Mouse (Mus musculus): ENCODE results near the gene Dgcr8.
"Not testable (repeated sequence)": the region's sequence is repeated elsewhere in the genome, so short reads cannot be mapped to it uniquely, and the experiment has no call there.

The Dgcr8 gene

GRCm38 (mm10) chr16:18289067-18289588, at the start of gene Dgcr8:
Dgcr8 (minus strand) TSS chr16:18289246.
- in situ Hi-C loops (cut with MseI, MboI) = no loop called here

DNA sequence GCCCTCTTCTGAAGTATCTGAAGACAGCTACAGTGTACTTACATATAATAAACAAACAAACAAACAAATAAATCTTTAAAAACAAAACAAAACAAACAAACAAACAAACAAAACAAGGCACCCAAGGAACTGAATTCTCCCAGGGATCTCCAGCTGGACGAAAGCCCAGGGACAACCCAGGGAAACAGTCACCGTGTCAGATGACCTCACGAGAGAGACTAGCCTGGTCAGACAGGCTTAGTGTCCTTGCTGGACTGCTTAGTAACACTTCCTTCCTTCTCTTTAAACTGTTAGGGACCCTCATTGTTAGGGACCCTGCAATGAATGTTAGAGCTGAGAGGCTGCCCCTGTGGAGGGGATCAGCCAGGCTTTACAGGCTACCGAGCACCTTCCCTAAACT, 48.2 kb upstream of the Dgcr8 start:
- in situ Hi-C loops (cut with MseI, MboI) = no loop called here

- in situ Hi-C loops (cut with MseI, MboI) = no loop called here
Observed at GRCm38 (mm10) chr16:18335981-18336380, 46.9 kb upstream of the Dgcr8 start.

- in situ Hi-C loops (cut with MseI, MboI) = no loop called here
Observed at GRCm38 (mm10) chr16:18333976-18334375, 44.9 kb upstream of the Dgcr8 start.

GRCm38 (mm10) chr16:18328524-18328923, 39.5 kb upstream of the Dgcr8 start:
- in situ Hi-C loops (cut with MseI, MboI) = no loop called here

- in situ Hi-C loops (cut with MseI, MboI) = no loop called here
Observed at GRCm38 (mm10) chr16:18327936-18328335, 38.9 kb upstream of the Dgcr8 start.

GRCm38 (mm10) chr16:18325741-18326140, 36.7 kb upstream of the Dgcr8 start:
- in situ Hi-C loops (cut with MseI, MboI) = no loop called here

DNA sequence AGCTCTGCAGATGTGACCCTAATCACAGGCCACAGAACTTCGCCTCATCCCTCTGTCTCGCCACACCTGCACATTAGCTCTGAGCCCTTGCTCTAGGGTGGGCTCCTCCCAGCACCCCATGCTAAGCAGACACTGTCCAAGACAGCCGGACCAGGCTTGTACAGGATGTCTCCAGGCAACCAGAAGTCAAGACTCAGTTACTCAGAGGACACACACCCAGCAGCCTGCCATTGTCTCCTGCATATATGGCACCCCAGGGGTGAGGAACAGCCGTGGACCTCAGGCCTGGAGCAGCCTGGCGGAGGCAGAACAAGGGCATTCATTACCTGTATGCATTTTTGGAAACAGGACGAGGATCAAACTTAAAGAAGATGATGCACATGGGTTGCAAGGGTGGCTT, 35.0 kb upstream of the Dgcr8 start:
- in situ Hi-C loops (cut with MseI, MboI) = no loop called here

- in situ Hi-C loops (cut with MseI, MboI) = no loop called here
Observed at GRCm38 (mm10) chr16:18323460-18323859, 34.4 kb upstream of the Dgcr8 start.

GRCm38 (mm10) chr16:18321443-18321842, 32.4 kb upstream of the Dgcr8 start:
- in situ Hi-C loops (cut with MseI, MboI) = no loop called here

DNA sequence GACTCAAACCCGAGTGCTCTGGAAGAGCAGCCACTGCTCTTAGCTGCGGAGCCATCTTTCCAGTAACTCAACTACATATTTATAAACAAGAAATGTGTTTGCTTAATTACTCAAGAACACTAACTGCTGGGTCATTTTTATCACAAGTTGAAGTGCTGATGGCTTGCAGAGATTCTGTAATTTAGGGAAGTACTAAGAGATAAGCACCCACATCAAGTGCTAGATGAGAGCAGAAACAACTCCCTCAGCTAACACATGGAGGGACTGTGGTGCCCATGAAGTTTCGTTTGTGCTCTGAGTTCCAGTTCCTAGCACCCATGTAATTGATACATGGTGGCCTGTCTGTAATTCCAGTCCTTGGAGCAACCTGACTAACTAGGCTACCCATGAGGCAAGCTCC, 29.9 kb upstream of the Dgcr8 start:
- in situ Hi-C loops (cut with MseI, MboI) = no loop called here

- in situ Hi-C loops (cut with MseI, MboI) = no loop called here
Observed at GRCm38 (mm10) chr16:18308159-18308558, 19.1 kb upstream of the Dgcr8 start.

DNA sequence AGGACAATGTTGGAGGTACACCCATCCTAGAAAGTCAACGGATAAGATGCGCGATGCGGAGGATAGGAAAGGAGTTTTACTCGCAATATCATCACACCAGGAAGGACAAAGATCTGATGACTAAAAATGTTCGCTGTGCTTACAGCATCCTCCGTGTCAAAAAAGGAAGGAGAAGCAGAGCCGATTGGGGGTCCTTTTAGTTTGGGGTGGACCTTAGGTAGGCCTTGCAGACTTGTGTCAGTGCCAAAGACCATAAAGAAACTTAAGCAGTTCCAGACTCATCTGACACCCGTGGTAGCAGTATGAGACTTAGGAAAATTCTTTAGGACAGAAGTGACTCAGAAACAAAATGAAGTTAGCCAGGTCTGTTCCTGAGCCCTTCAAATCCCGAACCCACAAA, 568 bp upstream of the Dgcr8 start:
- in situ Hi-C loops (cut with MseI, MboI) = not testable (repeated sequence)

- in situ Hi-C loops (cut with MseI, MboI) = no loop called here
Observed at GRCm38 (mm10) chr16:18288581-18289061, 425 bp downstream of the Dgcr8 start.

- in situ Hi-C loops (cut with MseI, MboI) = no loop called here
Observed at GRCm38 (mm10) chr16:18288166-18288565, 880 bp downstream of the Dgcr8 start.

DNA sequence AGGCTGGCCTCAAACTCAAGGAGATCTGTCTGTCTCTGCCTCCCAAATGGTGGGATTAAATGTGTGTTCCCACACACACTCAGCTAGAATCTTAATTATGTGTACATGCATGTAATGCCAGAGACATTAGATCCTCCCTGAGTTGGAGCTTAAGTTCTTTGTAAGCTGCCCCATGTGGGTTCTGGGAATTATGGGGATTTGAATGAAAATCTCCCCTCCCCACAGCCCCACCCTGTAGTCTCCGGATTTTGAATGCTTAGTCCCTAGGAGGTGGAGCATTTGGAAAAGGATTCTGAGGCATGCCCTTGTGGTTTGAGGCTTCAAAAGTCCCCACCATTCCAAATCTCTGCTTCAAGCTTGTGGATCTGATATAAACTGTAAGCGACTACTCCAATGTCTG, 13.9 kb downstream of the Dgcr8 start:
- in situ Hi-C loops (cut with MseI, MboI) = no loop called here

DNA sequence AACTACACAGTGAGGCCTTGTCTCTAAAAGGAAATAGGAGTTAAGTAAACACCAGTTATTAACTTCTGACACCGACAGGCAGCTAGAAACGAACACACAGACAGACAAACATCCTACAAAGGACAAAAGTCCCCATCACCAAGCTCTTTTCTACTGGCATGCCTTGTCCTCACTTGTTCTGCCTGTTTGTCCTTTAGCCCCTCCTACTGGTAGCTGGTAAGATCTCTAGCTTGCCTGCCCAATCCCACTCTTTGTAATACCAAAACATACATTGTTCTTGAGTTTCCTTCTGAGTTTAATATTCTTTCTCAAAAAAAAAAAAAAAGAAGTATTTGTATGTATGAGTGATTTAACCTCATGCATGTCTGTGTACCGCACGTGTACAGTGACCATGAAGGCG, 20.9 kb downstream of the Dgcr8 start:
- in situ Hi-C loops (cut with MseI, MboI) = no loop called here

DNA sequence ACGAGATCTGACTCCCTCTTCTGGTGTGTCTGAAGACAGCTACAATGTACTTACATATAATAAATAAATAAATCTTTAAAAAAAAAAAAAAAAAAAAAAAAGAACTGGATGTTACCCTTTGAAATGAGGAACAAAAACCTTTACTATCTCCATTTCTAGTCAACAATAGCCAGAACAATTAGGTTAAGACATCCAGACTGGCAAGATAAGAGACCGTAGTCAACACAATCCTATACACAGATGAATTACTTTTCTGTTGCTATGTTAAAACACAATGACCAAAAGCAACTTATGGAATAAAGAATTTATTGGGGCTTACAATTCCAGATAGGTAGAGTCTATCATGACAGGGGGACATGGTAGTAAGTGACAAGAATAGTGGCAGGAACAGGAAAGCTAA, 24.0 kb downstream of the Dgcr8 start:
- in situ Hi-C loops (cut with MseI, MboI) = no loop called here

- in situ Hi-C loops (cut with MseI, MboI) = no loop called here
Observed at GRCm38 (mm10) chr16:18258221-18258620, 30.8 kb downstream of the Dgcr8 start, which contains the start of gene Gm49776. Gm49776 (minus strand) TSS chr16:18258321.

- in situ Hi-C loops (cut with MseI, MboI) = no loop called here
Observed at GRCm38 (mm10) chr16:18253866-18254265, 35.2 kb downstream of the Dgcr8 start.

- in situ Hi-C loops (cut with MseI, MboI) = no loop called here
Observed at GRCm38 (mm10) chr16:18252736-18253135, 36.3 kb downstream of the Dgcr8 start.

GRCm38 (mm10) chr16:18250828-18251790, 37.9 kb downstream of the Dgcr8 start:
- in situ Hi-C loops (cut with MseI, MboI) = no loop called here

DNA sequence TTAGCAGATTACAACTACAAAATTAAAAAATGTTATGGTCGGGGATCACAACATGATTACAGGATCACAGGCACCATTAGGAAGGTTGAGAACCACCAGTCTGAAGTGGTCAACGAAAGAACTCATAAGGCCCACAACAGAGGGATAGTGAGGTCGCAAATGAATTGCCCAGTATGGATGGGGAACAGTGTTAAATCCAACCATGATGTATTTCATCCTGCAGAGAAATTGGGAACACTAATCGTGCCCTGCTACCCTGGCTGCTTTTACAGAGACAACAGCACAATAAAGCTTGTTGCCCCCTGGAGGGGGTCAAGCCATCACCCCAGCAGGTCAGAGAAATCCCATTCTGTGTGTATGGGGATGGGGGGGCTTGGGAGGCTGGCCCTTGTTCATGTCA, 38.8 kb downstream of the Dgcr8 start:
- in situ Hi-C loops (cut with MseI, MboI) = no loop called here
